Mouse (Mus musculus) small intestine, adult 2 months (tissue): ENCODE measurements around the gene E2f6. TPM values are rescaled to one million over a fixed set of nuclear protein-coding genes. Genes with fewer than 3 reads are reported as not detected.

Experiments used
- H3K27ac ChIP-seq: fragments of 200-500 bp; 2 replicates; pipeline ENCODE4 v1.5.1; 2012; ENCODE audit warnings: low read depth, low read length, control low read depth, inconsistent platforms; ENCODE audit not compliant: insufficient read depth
- H3K27me3 ChIP-seq: fragments of 200-500 bp; 2 replicates; pipeline ENCODE4 v1.6.1; 2012; ENCODE audit warnings: mild to moderate bottlenecking, moderate library complexity, low read length, inconsistent platforms; ENCODE audit not compliant: control insufficient read depth, insufficient read depth
- H3K36me3 ChIP-seq: fragments of 200-500 bp; 2 replicates; pipeline ENCODE4 v1.6.1; 2012; ENCODE audit warnings: mild to moderate bottlenecking, low read length, control low read depth, inconsistent platforms; ENCODE audit not compliant: control insufficient read depth, insufficient read depth
- H3K4me1 ChIP-seq: fragments of 200-500 bp; 2 replicates; pipeline ENCODE4 v1.6.1; 2012; ENCODE audit warnings: low read length, inconsistent platforms, mixed read lengths; ENCODE audit not compliant: control insufficient read depth, insufficient read depth, insufficient read length
- H3K4me3 ChIP-seq: fragments of 200-500 bp; 2 replicates; pipeline ENCODE4 v1.5.1; 2012; ENCODE audit warnings: low read depth, mild to moderate bottlenecking, control low read depth, inconsistent platforms, low read length, moderate library complexity
- CTCF ChIP-seq: fragments of 200-500 bp; IDR thresholded peaks from 2 replicates; pipeline ENCODE4 v1.5.1; 2012; ENCODE audit warnings: low read depth, mild to moderate bottlenecking, control low read depth, inconsistent platforms, low read length, moderate library complexity, mixed read lengths; ENCODE audit not compliant: insufficient replicate concordance, insufficient read length; ENCODE audit errors: extremely low read depth
- POLR2A ChIP-seq: fragments of 200-500 bp; IDR thresholded peaks from 2 replicates; pipeline ENCODE4 v1.6.1; 2012; ENCODE audit warnings: low read depth, mild to moderate bottlenecking, control low read depth, inconsistent platforms, low read length, moderate library complexity
- WGBS: fragments of 180-500 bp; shearing (Covaris S2); methylation state at CpG from one replicate; pipeline ENCODE4 v1.1.7; 2018; 5-methylcytosine and 5-hydroxymethylcytosine counted together
- polyA plus RNA-seq: library from polyadenylated mRNA; depleted of rRNA; stranded (reverse); fragments of >200 nt; gene quantifications from 2 replicates; pipeline ENCODE4 v1.2.3, GENCODE M21; 2012

E2f6 gene
- polyA plus RNA-seq, 1 experiment, result 6.2 TPM

GRCm38 (mm10) chr12:16831071-16831470 is 20.3 kb downstream of the E2f6 start:
- no peak overlapping the region for H3K4me3 ChIP-seq
- 58% methylated on average over 4 of the region's 4 CpGs for WGBS
- no peaks in the 10 kb centered on the region for H3K27me3 ChIP-seq
- peaks cover 15% of the 10 kb centered on the region; the same call in 1 of the 2 replicates for H3K4me1 ChIP-seq
- H3K36me3 ChIP-seq, result no peaks in the 10 kb centered on the region
- TF ChIP-seq CTCF, result no peak
- TF ChIP-seq POLR2A, result no peak
- H3K27ac ChIP-seq, result peak overlapping the region; percentile 59; the same call in 1 of the 2 replicates

GRCm38 (mm10) chr12:16834701-16835100 is 23.9 kb downstream of the E2f6 start:
- TF ChIP-seq POLR2A (no peak), CTCF (no peak)
- 70% methylated on average over 11 of the region's 11 CpGs for WGBS
- no peak overlapping the region for H3K27ac ChIP-seq
- no peaks in the 10 kb centered on the region for H3K27me3 ChIP-seq
- H3K36me3 ChIP-seq, result no peaks in the 10 kb centered on the region
- H3K4me1 ChIP-seq, result peaks cover 9% of the 10 kb centered on the region; the same call in 1 of the 2 replicates
- H3K4me3 ChIP-seq, result no peak overlapping the region

- Histone ChIP-seq H3K4me1 (peaks cover 7% of the 10 kb centered on the region; the same call in 1 of the 2 replicates), H3K27ac (no peak overlapping the region), H3K27me3 (no peaks in the 10 kb centered on the region), H3K36me3 (no peaks in the 10 kb centered on the region), H3K4me3 (no peak overlapping the region)
- WGBS, result 72% methylated on average over 9 of the region's 9 CpGs
- TF ChIP-seq POLR2A (no peak), CTCF (no peak)
These were observed 25.4 kb downstream of the E2f6 start for GRCm38 (mm10) chr12:16836188-16836587.

- WGBS, result 94% methylated on average over 4 of the region's 4 CpGs
- no peak for TF ChIP-seq CTCF
- no peak for TF ChIP-seq POLR2A
- H3K4me1 ChIP-seq, result peaks cover 6% of the 10 kb centered on the region; the same call in 1 of the 2 replicates
- no peak overlapping the region for H3K4me3 ChIP-seq
- H3K27me3 ChIP-seq, result no peaks in the 10 kb centered on the region
- no peak overlapping the region for H3K27ac ChIP-seq
- H3K36me3 ChIP-seq, result no peaks in the 10 kb centered on the region
These were observed 27.0 kb downstream of the E2f6 start for GRCm38 (mm10) chr12:16837766-16838165.

- Histone ChIP-seq H3K27ac (peak overlapping the region; percentile 66), H3K27me3 (no peaks in the 10 kb centered on the region), H3K36me3 (no peaks in the 10 kb centered on the region), H3K4me3 (no peak overlapping the region), H3K4me1 (peaks cover 6% of the 10 kb centered on the region; the same call in 1 of the 2 replicates)
- 19% methylated on average over 8 of the region's 8 CpGs for WGBS
- TF ChIP-seq CTCF, result no peak
- no peak for TF ChIP-seq POLR2A
These were observed 30.3 kb downstream of the E2f6 start for GRCm38 (mm10) chr12:16840842-16841782.

- H3K27ac ChIP-seq, result no peak overlapping the region
- no peaks in the 10 kb centered on the region for H3K36me3 ChIP-seq
- no peaks in the 10 kb centered on the region for H3K27me3 ChIP-seq
- TF ChIP-seq POLR2A, result no peak
- no peak for TF ChIP-seq CTCF
- H3K4me1 ChIP-seq, result peaks cover 8% of the 10 kb centered on the region; the same call in 1 of the 2 replicates
- 67% methylated on average over 14 of the region's 14 CpGs for WGBS
- no peak overlapping the region for H3K4me3 ChIP-seq
These were observed 34.1 kb downstream of the E2f6 start for GRCm38 (mm10) chr12:16844623-16845592.
